Mouse (Mus musculus) urinary bladder, postnatal 36 days (tissue): ENCODE data around the gene Lrrc47.

Source experiments
- DNase-seq, 2 experiments: peaks; one replicate each; pipeline ENCODE4 v3.0.0; 2022; ENCODE audit warnings: low spot score in 2 of 2, mixed read lengths in 1 of 2

Gene Lrrc47

DNA sequence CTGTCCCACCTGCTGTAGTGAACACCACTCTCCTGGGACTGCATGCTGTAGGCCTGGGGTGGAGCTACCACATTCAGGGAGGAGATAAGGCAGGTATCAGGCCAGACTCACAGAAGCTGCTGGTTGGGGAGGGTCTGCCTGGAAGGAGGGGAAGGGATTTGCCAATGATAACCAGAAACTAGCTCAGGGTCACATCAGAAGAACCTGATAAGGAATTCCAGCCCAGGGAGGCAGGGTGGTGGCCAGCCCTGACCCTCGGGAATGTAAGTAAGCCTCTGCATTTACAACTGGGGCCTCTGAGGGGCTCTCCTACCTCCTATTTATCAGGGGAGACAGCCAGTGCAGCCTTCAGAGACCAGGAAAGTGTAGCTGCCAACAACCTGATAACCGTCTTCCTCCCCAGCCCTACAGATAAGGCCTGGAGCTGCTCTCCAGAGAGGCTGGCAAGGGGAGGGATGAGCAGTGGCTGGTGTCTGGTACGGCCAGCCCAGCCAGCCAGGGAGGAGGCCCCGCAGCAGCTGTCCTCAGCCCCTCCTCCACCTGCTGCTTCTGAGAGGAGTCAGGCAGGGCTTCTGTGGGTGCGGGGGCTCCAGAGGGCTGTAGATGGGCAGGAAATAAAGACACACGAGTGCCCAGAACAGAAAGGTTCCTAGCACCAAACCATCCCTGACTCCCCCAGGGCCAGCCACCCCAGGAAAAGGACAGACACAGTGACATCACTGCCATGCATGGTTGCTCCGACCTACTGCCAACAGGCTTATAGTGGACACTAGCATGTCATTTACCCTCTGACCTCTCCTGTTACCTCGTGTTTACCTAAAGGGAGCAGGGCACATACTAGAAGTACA is 12.4 kb downstream of the Lrrc47 start:
- DNase-seq = no peak

DNA sequence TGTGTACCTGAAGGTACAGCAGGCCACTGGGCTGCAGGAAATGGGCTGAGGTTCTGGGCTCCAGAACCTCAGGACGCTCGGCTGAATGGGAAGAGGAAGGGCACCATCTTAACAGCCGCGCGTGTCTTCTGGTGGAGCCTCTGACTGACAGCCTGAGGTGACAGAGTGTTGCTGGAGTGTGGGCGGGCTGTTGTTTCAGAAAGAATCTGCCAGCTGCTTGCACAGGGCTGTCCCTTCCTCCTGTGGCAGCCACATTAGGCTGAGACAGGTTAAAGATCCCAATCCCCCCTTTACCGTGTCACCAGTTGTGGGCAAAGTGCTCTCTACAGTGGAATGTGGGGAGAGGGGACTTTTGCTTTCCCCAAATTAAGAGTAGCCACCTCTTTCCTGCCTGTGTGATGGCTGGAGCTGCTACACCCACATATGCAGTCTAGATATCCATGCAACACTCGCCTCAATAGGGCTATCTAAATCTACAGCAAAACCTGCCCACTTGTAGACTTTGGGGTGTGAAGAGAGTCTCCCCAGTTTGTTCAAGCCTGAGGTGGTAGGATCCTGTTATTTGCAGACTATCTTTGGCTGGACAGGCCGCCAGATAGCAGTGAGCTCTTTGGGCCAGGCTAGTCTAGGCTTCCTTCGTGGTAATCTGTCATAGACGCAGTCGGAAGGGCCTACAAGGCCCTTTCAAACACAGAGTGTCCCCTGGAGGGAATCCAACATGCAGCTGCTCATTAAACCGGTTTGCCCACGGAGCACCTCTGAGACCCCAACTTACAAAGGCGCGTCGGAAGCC is 13.4 kb downstream of the Lrrc47 start:
- no peak for DNase-seq

DNA sequence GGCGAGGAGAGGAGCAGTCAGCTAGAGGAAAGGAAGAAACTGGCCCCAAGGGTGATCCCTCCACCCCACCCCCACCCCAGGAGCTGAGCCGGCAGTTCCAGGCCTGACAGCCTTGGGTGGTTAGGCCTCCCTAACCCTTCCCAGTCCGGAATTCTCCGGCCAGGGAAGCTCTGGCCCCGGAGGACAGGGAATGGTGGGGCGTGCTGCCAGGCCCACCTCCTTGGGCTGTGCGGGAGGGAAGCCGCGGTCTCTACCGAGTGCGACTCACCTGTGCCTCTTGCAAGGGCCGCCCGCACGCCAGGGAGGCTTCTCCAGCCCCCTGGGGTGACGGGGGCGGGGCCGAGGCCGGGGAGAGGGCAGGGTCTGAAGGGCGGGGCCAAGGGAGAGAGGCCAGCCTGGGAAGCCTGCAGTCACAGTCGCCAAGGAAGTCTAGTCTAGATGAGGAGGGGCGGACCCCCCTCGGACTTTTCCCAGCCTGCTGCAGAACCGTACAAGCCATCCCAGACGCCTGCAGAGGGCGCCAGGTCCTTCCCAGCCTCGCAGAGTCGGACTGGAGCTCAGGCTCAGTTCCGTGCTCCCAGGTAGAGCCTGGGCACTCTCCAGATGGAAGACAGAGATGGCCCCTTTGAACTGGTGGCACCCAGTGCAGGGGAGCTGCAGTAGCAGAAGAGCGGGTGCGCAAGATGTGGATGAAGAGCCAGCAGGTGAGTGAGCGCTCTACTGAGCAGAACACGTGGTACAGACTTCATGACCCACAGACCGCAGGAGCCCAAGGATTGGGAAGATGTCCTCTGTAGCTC is 14.3 kb downstream of the Lrrc47 start, which contains the start of gene Smim1:
Gene Smim1 (minus strand): TSS at position 590 of the 800 bp plus-strand sequence.
- peak; percentile 61 to 75 for DNase-seq

DNA sequence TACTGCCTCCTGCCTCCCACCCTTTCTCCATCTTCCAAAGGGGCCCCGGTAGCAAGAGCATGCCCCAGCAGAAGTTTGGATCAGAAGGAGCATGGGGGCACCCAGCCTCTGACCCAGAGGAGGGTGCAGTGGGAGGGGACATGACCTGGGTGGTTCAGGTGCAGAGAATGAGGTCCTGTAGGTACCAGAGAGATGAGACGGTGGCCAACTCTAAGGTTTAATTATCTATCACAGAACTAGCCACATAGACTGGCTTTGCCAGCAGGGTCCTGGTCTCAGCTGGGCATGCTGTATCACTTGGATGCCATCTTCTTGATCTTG is 14.9 kb downstream of the Lrrc47 start:
- no peak for DNase-seq

DNA sequence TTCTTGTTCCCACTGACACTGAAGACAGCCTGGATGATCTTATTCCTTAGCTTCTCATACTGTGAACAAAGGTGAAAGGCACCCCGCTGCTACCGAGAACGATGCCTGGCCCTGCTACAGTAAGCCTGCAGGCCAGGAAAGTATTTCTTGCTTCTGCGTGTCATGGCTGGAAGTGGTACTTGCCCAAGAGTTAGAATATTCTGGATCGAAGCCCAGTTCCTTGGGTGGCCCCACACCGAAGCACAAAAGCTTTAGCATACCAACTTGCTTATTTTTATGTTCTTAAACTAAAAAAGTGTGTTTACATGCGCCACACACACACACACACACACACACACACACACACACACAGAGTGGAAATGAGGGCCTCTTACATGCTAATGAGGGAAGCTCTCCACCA is 16.5 kb downstream of the Lrrc47 start:
- DNase-seq = no peak

DNA sequence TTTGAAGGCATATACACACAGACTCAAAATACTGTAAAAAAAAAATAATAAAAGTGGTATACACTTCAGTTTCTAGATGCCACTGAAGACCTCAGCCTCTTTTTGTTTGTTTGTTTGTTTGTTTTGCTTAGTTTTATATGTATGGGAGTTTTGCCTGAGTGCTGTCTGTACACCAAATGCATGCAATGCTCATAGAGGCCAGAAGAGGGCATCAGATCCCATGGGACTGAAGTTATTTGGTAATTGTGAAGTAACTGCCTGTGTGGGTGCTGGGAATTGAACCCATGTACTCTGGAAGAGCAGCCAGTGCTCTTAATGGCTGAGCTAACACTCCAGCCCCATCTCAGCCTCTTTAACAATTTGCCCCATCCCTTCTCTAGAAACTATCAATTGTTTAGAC is 17.1 kb downstream of the Lrrc47 start:
- no peak for DNase-seq

DNA sequence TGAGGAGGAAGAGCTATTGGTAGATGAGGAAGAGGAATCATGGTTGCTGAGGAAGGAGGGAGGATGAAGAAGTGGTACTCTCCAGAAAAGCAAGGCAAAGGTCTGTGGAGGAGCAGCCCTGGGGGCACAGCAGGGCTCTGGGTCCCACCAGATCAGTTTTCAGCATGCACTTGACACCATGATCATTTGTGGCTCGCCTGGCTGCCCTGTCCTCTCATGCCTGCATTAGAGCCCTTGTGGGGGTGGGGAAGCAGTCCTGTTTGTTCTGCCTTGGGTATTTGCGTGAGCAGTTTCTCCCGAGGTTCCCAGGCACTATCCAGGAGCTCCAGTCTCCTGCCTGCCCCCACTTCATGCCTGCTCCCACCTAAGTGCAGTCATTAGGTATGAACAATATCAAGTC is 25.6 kb downstream of the Lrrc47 start:
- no peak for DNase-seq

DNA sequence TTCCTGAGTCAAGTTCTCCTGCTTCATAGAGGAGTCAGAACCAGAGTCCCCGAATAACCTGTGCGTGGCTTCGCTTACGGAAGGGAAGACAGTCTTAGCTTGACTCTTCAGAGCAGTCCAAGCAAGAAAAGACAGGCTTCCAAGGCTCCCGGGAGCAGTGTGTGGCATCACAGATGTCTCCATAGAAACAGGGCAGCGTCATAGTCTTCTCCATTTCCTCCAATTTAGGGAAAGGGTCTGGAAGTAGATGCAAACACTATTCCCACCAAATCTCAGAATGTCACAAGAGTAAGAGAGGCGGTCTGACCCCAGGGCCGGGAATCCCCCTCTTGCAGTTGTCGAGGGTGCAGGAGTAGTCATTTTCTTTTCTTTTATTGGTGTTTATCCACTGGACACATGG is 31.0 kb downstream of the Lrrc47 start, which contains the start of gene Ccdc27:
Gene Ccdc27 (minus strand): TSS at position 101 of the 400 bp plus-strand sequence.
- no peak for DNase-seq

DNA sequence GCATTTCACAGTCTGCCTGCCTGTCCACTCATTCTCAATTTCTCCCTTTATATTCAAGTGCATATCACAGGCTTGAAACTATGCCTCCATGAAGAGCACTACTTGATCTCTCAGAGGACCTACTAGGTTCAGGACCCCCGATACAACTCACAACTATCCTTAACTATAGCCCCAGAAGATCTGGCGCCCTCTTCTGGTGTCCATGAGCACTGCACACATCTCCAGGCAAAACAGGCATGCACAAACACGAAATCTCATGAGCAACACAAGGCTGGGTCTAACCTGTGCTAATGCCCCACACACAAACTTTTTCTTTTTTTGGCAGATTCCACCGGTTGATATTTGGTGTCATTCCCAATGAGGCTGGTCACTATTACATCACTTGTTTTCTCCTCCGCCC is 34.3 kb downstream of the Lrrc47 start:
- no peak for DNase-seq

DNA sequence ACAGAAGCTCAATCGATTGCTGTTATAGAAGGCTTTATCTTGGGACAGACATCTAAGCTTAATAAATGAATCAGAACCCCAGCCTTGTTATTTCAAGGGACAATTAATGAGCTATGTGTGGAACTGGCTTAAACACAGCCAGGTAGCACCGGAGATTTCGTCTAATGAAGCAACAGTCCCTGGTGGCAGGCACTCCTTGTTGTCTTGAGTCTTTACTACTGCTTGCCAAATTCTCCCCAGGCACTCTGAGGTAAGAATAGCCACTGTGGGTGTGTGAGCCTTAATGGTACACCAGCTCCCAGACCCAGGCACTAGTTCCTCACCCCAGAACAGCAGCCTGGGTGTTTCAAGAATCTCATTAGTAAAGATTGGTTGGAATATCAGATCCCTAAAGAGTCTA is 39.9 kb downstream of the Lrrc47 start:
- DNase-seq = no peak

DNA sequence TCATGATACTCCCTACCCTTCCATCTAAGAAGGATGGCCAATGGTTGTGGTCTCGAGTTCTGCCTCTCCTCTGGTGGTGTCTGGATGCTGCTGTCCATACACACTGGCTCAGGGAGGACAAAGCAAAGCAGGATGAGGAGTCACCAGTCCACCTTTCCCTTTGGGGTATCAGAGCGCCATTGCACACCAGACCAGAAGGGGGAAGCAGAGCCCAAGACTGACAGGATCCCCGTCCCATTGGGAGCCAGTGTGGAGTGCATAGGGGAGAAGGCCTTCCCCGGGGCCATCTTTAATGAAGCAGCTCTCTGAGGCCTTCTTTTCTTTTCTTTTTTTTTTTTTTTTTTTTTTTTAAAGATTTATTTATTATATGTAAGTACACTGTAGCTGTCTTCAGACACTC is 41.5 kb downstream of the Lrrc47 start:
- no peak for DNase-seq

DNA sequence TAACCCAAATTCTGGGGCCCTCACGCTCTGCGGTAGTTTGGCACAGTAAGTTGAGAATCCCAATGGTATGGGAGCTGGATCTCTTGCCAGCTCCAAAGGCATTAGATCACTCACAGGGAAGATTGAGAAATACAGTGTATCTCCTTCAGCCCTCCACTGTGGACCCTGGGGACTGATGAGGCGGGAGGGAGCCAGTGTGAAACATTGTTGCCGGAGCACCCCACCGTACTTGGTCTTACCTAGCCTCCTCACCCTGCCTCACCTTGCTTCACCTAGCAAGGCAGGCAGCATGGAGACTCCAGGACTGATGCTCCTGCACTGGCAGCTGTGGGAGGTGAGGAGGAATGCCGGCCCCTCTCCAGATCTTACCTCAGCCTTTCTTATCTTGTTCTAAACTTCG is 44.0 kb downstream of the Lrrc47 start:
- DNase-seq = peak in 1 of 2 experiments; percentile 19

DNA sequence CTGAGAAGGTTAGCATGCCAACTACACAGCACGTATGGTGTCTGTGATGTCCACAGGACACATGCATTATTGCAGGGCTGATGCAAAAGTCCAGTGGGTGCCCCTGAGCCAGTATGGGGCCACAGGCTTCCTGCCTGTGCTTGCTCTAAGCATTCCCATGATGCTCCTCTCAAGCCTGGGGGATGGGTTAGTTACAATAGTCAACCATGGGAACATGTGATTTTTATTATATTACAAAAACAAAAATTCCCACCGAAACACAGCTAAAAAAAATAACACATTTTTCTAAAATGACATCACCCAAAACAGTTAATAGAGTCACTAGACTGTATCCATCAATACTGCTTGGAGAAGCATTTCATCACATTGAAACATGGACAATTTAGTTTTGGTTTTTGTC is 44.5 kb downstream of the Lrrc47 start:
- DNase-seq = no peak

DNA sequence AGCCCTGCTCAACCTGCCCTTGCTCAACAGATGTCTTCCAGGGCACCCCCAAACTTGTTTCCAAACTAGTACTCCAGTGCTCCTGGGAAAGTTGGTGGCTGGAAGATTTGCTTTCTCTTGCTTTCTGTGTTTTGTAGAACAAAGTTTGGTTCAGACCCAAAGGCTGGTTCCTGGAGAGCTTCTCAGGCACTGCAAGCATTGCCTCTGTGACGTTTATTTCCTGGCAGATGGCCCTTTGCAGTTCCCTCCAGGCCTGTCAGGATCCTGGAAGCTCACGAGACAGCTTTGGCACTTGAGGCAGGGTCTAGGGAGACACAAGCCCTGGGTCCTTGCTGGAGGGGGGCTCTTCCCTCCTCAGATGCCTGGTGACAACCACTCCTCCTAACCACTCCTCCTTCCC is 45.1 kb downstream of the Lrrc47 start:
- peak in 1 of 2 experiments; percentile 26 for DNase-seq

DNA sequence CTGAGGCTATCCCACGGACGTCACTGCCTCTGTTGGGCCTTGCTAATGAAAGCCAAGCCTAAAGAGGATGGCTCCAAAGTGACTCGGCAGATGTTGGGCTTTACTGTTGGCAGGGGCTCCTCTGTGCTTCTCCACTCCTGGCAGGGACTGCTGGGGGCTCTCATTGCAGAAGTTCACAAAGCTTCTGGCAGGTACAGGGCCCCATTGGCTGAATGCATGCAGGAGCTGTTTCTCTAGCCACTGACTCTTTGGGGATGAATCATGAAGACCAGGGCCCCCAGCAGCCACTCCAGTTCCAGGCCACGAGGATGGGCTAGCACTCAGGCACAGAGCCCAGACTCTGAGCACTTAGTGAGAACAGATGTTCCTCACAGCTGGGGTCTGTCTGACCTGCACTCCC is 46.2 kb downstream of the Lrrc47 start:
- DNase-seq = no peak

DNA sequence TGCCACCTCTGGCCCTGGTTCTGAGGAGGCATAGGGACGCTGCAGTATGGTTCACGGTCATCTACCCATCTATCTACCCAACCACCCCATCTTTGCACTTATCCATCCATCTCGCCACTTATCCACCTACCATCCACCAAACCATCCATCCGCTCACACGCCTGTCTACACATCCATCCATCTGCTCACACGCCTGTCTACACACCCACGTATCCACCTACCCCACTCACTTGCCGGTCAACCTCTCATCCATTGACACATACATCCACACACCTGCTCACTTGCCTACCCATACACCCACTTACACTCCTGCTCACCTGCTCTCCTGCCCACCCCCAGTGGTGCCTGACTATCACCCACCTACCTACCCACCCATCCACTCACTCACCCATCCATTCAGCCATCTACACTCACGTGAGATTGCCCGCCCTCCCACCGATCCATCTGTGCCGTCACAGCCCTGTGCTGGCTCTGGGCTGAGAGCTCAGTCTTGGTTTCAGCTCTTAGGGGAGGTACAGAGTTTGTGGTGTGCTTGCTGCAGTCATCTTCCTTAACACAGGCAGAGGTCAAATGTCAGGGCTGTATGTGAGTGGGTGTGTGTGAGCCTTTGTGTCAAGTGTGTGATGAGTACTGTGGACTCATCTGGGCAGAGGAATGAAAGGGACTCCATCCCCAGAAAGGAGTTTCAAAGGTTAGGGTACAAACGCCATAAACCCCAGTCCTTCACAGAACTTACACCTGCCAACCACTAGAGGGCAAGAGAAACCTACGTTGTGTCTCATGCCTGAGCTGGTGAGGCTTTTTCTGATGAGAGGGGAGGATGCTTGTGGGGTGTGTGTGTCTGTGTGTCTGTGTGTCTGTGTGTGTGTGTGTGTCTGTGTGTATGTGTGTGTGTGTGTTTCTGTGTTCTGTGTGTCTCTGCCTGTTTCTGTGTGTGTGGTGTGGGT is 53.6 kb downstream of the Lrrc47 start:
- DNase-seq = no peak

DNA sequence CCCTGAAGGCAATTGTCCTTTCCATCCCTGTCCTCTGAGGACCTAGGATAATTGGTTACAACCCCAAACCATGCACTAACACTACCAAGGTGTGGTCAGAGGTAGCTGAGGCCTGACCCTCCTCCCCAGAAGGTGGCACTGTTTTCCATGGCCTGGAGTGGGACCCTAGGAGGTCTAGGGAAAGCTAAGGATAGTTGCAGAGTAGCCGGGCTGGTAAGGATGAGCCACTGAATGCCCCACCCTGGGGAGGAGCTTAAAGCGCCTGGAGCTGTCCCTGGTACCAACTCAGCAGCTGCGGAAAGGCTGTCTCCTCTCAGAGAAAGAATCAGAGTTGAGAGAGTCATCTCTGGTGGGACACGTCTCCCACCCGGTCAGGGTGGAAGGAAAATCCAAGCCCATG is 59.4 kb downstream of the Lrrc47 start:
- DNase-seq = no peak
